Mouse (Mus musculus) neutrophil, adult 5-6 weeks (primary cell): Measurements from ENCODE around the gene Abi3bp. TPM values are rescaled to one million over a fixed set of nuclear protein-coding genes. Genes with fewer than 3 reads are reported as not detected.

Experiments used
- ATAC-seq: fragments of 151-379, 151-347 bp; 2 replicates; pipeline ENCODE4 v1.8.0; 2017; ENCODE audit warnings: mild to moderate bottlenecking, moderate TSS enrichment; ENCODE audit not compliant: insufficient number of reproducible peaks, poor library complexity, low FRiP score, severe bottlenecking; ENCODE audit errors: extremely low read depth
- total RNA-seq: library from RNA; stranded (forward); fragments of 200-1000 nt; gene quantifications from 2 replicates; pipeline ENCODE4 v1.2.3, GENCODE M21; 2017

Gene Abi3bp
- 0.49 and 0.70 TPM in 2 replicates for total RNA-seq

DNA sequence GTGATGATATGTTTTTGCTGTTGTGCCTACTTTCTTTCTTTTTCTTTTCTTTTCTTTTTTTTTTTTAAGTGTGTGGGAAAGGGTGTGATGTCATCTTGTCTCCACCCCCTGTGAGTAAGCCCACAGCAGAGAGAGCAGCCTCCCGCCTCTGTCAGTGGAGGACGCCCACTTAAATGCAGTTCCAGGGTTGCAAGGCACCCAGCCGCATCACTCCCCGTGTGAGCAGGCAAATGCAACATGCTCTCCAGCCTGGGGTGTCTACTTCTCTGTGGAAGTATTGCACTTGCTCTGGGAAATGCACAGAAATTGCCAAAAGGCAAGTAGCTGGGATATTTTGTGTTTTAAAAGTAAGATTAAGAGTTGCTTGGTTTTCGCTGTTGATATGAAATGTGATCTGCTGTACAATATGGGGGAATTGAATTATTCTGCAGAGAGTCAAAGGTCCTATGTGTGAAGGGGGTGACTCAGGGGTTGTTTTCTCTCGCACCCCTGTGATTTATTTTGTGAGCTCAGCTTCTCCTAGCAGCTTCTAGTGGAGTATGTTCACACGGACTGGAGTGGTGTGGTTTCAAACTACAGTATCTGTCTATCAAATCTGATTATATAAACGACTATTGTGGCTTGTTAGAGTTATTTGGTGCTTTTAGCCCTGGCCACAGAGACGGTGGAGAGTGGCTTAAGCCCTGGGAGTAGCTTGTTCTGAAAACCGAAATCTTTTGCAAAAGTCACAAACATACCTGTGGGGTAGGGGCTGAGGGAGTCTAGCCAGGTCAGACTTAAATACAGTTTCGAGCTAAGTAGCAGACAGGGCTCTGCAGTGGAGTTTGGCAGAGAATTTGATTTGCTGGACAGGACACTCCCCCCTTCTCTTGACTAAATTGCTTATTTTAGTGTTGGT, at the start of gene Abi3bp:
Gene Abi3bp (plus strand): TSS at position 202 of the 898 bp plus-strand sequence.
- ATAC-seq: no peak

DNA sequence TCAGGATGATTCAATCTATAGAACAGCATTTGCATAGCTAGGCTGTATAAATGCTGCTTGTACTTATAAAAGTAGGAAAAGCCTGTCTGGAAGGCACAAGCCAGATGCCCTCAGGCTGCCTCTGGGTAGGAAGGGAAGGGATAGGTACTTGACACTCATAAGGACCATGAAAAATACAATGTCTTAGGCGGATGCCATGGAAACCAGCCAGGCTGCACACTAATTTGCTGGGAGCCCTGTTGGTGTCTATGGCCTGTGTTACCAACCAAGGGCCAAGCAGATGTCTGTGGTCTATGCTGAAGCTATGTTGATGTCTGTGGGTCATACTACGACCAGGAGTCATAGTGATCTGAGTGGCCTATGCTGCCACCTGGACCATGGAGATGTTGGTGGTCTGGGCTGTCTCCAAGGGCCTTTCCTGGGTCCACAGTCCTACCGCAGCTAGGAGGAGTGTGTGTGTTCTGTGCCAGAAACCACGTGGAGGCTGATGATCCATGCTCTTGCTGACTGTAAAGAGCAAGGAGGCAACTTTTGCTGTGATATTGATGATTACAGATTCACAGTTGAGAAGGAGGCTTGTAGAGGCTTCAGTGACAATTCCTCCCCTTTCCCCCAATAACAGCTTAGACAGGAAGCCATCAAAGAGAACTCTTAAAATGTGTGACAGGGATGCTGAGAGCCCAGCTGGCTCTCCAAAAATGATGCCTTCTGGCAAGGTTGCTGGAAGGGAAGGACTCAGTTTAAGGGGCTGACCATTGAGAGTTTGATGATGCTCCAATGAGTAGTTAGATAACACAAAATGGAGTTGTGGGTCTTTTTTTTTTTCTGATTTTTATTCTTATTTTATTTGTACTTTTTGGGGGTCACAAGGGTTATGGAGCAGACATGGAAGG, 42.1 kb upstream of the Abi3bp start:
- ATAC-seq: no peak

DNA sequence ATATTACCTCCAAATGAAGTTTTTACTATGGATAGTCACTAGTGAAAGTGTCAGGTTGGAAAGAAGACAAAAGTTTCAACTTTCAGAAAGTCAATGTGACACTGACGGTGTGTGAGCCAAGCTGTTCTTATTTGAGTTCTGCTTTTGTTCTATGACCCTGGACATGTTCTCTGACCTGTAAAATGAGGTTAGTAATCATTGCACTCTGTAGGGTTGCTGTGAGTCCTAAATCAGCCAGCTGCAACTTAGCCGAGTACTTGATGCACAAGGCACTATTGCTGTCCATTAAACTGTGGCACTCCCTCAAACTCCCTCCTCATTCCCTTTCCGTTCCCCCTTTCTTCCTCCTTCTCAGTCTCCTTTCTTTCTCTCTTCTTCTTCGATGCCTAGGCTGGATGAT, 37.4 kb upstream of the Abi3bp start:
- no peak for ATAC-seq

DNA sequence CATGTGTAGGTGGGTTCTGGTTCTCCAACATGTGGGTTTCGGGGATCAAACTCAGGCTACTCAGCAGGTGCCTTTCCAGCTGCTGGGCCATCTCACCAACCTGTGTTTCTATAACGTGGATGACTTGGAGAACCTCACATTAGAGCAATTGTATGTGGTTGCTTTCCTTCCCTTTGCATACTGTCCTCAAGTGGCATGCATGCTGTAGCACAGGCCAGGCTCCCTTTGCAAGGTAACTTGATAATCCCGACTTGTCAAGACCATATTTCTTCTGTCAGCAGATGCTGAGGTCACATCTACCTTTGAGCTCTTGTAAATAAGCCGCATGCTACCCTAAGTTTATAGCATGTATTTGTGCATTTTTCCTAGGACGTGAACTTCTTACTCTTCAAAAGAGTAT, 36.6 kb upstream of the Abi3bp start:
- ATAC-seq: no peak

DNA sequence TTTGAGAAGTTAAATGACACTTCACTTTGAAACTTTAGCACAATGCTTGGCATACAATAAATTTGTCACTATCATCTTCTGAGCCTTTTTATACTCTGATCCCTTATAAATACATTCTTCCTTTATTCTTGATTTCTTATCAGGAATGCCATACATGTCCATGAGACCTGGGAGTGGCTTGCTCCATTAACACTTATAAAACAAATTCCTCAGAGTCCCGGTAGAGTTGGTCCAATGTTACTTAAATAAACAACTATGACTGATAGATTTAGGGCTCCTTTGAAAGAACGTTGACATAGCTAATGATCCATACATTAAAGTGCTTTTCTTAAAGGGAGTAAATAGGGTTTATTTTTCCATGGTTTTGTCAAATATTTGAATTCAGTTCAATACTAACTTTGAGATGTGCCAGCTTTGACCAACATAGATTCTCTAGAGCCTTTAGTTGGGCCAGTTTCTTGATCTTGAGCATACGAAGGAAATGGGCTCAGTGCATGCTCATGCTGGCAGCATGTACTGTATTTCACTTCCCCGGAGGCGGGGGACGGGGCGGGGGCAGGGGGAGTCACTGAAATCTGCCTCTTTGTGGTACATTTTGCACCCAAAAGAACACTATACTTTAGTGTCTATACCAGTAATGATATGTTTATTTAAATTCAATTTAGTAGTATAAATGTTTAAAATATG, 35.9 kb upstream of the Abi3bp start:
- no peak for ATAC-seq

- ATAC-seq: no peak
Observed at GRCm38 (mm10) chr16:56451482-56451881, 26.2 kb upstream of the Abi3bp start.

GRCm38 (mm10) chr16:56451923-56452322, 25.8 kb upstream of the Abi3bp start:
- ATAC-seq: no peak

GRCm38 (mm10) chr16:56458052-56458754, 19.5 kb upstream of the Abi3bp start:
- ATAC-seq: no peak

- no peak for ATAC-seq
Observed at GRCm38 (mm10) chr16:56473160-56473559, 4.5 kb upstream of the Abi3bp start.

DNA sequence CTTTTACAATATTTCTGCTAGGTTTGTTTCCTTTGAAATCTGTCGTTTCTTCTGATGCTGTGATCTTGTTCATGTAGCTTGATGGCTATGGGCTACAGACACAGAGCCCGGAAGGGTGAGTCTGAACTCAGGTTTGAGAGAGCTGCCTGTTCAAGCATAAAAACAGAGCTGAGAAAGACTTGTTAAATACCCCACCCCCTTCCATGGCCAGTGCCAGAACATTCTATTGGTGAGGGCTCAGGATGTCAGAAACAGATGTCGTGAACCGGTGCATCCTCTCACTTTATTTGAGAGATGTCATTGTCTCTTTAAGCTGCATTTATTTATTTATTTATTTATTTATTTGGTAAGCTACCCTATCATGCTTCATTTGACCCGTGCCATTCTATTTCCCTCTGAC, 2.0 kb upstream of the Abi3bp start:
- no peak for ATAC-seq

- ATAC-seq: no peak
Observed at GRCm38 (mm10) chr16:56478575-56479191, 1.0 kb downstream of the Abi3bp start.

DNA sequence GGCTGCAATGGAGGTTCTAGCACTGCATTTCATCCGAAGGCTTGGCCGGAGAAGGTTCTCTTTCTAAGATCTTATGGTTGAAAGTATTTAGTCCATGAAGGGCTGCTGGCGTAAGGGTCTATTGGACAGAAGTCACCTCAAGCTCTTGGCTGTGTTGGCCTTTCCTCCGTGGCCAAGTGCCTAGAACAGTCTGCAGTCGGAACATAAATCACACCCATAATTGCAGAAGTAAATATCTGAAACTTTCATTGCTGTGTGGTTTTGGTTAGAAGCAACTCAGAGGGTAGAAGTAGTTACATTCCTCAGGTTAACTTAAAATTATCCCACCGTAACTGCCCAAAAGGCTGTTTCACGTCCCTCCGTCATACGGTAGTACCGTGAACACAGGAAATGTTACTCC, 5.8 kb downstream of the Abi3bp start:
- ATAC-seq: no peak

DNA sequence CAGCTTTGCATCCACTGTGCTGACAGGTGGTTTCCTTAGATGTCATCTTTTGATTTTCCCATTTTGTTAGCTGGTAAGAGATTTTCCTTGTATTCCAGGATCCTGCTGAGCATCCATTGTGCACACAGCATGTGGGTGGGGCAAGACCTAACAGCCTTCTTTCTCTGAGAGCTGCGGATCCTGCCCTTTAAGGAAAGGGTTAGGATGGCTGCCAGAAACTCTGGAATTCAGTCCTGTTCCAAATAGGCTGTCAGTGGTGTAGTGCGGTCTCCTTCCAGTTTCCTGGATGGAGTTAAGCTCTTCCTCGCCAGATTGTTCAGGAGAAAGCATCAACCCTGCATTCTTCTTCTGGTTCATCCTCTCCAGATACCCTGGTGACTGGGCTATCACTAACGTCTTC, 8.8 kb downstream of the Abi3bp start:
- ATAC-seq: no peak

DNA sequence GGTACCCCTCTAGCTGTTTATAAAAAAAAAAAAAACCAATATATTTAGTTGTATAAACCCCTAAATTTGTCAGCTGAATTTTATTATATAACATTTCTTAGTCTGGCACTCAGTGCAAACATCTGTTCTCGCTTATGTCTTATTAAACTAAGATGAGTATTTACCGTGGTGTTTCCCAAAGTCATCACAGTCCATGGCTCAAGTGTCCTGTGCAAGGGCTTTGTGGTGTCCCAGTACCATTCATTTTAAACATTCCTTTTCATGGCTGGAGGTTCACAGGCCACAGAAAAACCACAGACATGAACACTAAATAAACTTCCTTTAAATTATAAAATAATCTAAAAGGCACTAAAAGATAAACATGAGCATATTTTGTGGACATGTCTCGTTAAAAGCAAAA, 13.2 kb downstream of the Abi3bp start:
- ATAC-seq: no peak

DNA sequence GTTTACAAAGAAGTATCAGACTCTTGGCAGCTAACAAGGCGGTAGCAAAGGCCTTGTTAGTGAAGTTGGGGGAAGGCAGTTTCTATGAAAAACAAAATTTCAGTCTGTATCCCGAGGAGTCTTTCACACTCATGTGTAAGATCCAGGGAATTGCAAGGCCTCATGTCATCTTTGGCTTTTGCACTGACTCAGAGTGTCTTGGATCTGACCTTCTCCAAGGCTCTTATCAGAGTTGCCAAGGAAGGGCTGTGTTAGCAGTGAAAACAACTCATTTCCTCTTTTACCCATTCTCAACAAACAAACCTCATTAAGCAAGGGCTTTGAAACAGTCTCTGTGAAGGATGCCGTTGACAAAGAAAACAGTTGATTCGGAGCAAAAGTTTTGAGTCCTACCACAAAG, 17.6 kb downstream of the Abi3bp start:
- ATAC-seq: no peak

DNA sequence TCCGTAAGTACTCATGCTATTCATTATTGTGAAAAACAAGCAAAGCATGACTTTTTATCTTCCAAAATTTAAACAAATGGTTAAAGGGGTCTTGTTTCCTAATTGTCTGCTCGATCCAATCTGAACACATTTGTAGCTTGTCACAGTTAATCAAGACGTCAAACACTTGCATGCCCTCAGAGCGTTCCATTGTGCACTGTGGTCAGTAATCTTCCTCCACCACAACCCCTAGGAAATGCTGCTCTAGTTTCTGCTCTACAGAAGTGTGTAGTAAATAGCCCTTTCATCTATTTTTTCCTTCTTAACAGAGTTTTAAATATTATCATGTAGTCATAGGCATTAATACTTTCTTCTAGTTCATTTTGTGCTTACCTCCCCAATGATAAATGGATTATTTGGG, 19.1 kb downstream of the Abi3bp start:
- no peak for ATAC-seq

- no peak for ATAC-seq
Observed at GRCm38 (mm10) chr16:56498680-56499079, 21.0 kb downstream of the Abi3bp start.

GRCm38 (mm10) chr16:56500441-56500840, 22.8 kb downstream of the Abi3bp start:
- ATAC-seq: no peak
